Mouse (Mus musculus) embryonic fibroblast, embryonic 13.5 days (primary cell): ENCODE data around the gene Cacnb1. TPM values are rescaled to one million over a fixed set of nuclear protein-coding genes. Genes with fewer than 3 reads are reported as not detected.

ENCODE experiments used
- H3K27ac ChIP-seq: 2 replicates; pipeline ENCODE4 v1.5.1; 2012; ENCODE audit warnings: low read length, control low read depth, inconsistent platforms; ENCODE audit not compliant: insufficient read depth
- H3K4me1 ChIP-seq: 2 replicates; pipeline ENCODE4 v1.6.1; 2011; ENCODE audit warnings: low read length; ENCODE audit not compliant: control insufficient read depth, insufficient read depth
- H3K4me3 ChIP-seq: 2 replicates; pipeline ENCODE4 v1.5.1; 2011; ENCODE audit warnings: mild to moderate bottlenecking, control low read depth, low read length; ENCODE audit not compliant: insufficient read depth
- CTCF ChIP-seq: IDR thresholded peaks from 2 replicates; pipeline ENCODE4 v1.5.1; 2011; ENCODE audit warnings: mild to moderate bottlenecking, control low read depth, low read length, moderate library complexity, borderline replicate concordance; ENCODE audit not compliant: insufficient read depth
- POLR2A ChIP-seq: IDR thresholded peaks from 2 replicates; pipeline ENCODE4 v1.6.1; 2011; ENCODE audit warnings: low read depth, mild to moderate bottlenecking, control low read depth, low read length, moderate library complexity
- polyA plus RNA-seq: library from polyadenylated mRNA; stranded (reverse); fragments of >200 nt; gene quantifications from 2 replicates; pipeline ENCODE4 v1.2.4, GENCODE M21; 2011; ENCODE audit warnings: low read depth; ENCODE audit not compliant: missing spikeins, insufficient read length

The Cacnb1 gene
- polyA plus RNA-seq, 1 experiment, result 4.9 TPM

GRCm38 (mm10) chr11:98018222-98018621, 4.6 kb downstream of the Cacnb1 start:
- no peak overlapping the region for H3K4me3 ChIP-seq
- no peak overlapping the region for H3K27ac ChIP-seq
- TF ChIP-seq POLR2A (no peak), CTCF (no peak)
- 0 out of 2 replicates have a peak, but pooled peaks cover 2% of the 10 kb centered on the region for H3K4me1 ChIP-seq

DNA sequence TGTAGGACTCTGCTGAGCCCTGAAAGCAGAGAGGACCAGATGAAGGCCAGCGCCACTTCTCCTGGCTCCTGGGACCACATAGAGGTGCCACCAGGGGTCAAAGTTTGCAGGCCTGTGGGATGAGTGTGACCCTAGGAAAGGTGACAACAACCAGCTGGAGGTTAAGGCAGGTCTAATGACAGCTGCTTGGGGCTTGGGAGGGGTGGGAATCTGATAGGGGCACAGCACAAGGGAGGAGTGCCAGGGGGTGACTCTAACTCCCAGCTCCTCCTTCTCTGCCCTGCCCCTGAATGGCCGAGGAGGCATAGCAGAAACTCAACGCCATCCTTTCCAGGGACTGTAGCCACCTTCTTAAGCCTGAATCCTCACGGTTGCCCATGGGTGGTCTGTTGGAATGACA, 6.0 kb downstream of the Cacnb1 start:
- H3K4me3 ChIP-seq, result no peak overlapping the region
- H3K27ac ChIP-seq, result no peak overlapping the region
- 0 out of 2 replicates have a peak, but pooled peaks cover 2% of the 10 kb centered on the region for H3K4me1 ChIP-seq
- TF ChIP-seq POLR2A, result no peak
- no peak for TF ChIP-seq CTCF

GRCm38 (mm10) chr11:98016177-98016576, 6.7 kb downstream of the Cacnb1 start:
- Histone ChIP-seq H3K4me3 (no peak overlapping the region), H3K4me1 (0 out of 2 replicates have a peak, but pooled peaks cover 2% of the 10 kb centered on the region), H3K27ac (no peak overlapping the region)
- TF ChIP-seq CTCF, result no peak
- TF ChIP-seq POLR2A, result no peak

- Histone ChIP-seq H3K4me3 (no peak overlapping the region), H3K27ac (no peak overlapping the region), H3K4me1 (no peaks in the 10 kb centered on the region)
- no peak for TF ChIP-seq CTCF
- TF ChIP-seq POLR2A, result no peak
Measured at GRCm38 (mm10) chr11:98012831-98013230, 10.0 kb downstream of the Cacnb1 start.

DNA sequence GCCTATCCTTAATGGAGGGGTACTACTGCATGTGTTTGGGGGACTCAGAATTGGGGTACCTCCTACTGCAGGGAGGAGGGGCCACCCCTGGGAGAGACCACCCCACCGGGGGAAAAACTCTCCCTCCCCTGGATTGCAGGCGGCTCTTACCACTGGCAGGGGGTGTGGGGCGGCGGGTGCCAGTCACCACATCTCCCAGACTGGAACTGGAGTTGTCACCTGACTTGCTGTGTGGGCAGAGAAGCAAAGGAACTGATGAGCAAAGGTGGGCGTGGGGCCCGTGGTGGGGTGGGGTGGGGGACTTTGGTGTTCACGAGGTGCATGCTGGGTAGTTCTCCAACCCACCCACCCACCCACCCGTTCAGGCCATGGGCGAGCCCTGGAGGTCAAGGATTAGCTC, 11.1 kb downstream of the Cacnb1 start:
- TF ChIP-seq CTCF (no peak), POLR2A (no peak)
- Histone ChIP-seq H3K4me3 (no peak overlapping the region), H3K4me1 (no peaks in the 10 kb centered on the region), H3K27ac (no peak overlapping the region)

DNA sequence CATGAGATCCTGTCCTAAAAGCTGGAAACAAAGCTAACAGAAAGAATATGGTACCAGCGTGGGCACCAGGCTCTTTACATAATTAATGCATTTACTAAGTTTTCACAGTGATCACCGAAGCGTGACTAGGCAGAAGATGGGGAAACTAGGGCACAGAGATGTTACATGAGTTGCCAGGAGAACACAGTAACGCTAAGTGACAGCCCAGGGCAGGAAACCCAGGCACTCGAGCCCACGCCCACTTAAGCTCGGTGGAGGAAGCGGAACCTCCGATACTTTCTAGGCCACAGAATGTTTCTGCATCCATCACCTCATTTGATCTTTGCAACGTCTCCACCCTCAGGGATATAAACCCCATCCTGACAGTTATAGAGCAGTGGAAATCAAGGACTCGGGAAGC, 14.7 kb downstream of the Cacnb1 start:
- peaks cover 3% of the 10 kb centered on the region; the same call in 1 of the 2 replicates for H3K4me1 ChIP-seq
- H3K4me3 ChIP-seq, result no peak overlapping the region
- TF ChIP-seq POLR2A (no peak), CTCF (no peak)
- no peak overlapping the region for H3K27ac ChIP-seq

- no peak overlapping the region for H3K4me3 ChIP-seq
- H3K4me1 ChIP-seq, result peaks cover 3% of the 10 kb centered on the region; the same call in 1 of the 2 replicates
- peak overlapping the region; percentile 60 for H3K27ac ChIP-seq
- TF ChIP-seq CTCF, result no peak
- no peak for TF ChIP-seq POLR2A
Measured at GRCm38 (mm10) chr11:98005686-98006085, 17.1 kb downstream of the Cacnb1 start.

GRCm38 (mm10) chr11:98005076-98005475, 17.8 kb downstream of the Cacnb1 start:
- no peak for TF ChIP-seq POLR2A
- TF ChIP-seq CTCF, result no peak
- Histone ChIP-seq H3K4me3 (no peak overlapping the region), H3K4me1 (peaks cover 3% of the 10 kb centered on the region; the same call in 1 of the 2 replicates), H3K27ac (no peak overlapping the region)

- no peak overlapping the region for H3K4me3 ChIP-seq
- H3K4me1 ChIP-seq, result peaks cover 3% of the 10 kb centered on the region; the same call in 1 of the 2 replicates
- TF ChIP-seq CTCF (no peak), POLR2A (no peak)
- H3K27ac ChIP-seq, result peak overlapping the region; percentile 18; the same call in 1 of the 2 replicates
Measured at GRCm38 (mm10) chr11:98004161-98004560, 18.7 kb downstream of the Cacnb1 start.

DNA sequence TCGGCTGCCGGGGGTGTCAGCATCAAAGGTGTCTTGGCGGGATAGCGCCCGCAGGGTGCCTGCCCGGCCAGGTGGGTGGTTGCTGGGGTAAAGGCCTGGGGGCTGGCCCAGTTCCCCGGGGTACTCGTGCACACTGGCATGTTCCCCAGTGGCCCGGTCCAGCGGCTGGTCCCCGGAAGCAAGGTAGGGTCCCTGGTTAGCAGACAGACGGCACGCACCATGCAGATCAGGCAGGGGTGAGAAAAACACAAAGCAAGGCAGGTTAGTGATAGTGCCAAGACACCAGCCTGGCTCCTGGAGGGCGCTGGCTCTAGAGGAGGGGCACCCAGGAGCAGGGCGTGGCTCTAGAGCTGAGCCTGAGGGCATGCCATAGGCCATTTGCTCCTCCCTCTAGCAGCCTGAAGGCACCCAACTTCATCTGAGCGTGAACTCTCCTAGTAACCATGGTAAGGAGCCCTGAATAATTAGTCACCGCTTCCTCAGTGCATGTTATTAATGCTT, 19.6 kb downstream of the Cacnb1 start:
- H3K4me3 ChIP-seq, result no peak overlapping the region
- H3K4me1 ChIP-seq, result peaks cover 3% of the 10 kb centered on the region; the same call in 1 of the 2 replicates
- TF ChIP-seq POLR2A (no peak), CTCF (no peak)
- no peak overlapping the region for H3K27ac ChIP-seq
